Mouse (Mus musculus) heart, embryonic 15.5 days (tissue): Measurements from ENCODE around the gene Aqp3. TPM values are rescaled to one million over a fixed set of nuclear protein-coding genes. Genes with fewer than 3 reads are reported as not detected.

Source experiments
- ATAC-seq: fragments of 200-750 bp; cut with Nextera tagmentation; replicated peaks from 2 replicates; pipeline ENCODE4 v1.8.0; 2017; ENCODE audit warnings: low read depth, moderate TSS enrichment; ENCODE audit not compliant: insufficient number of reproducible peaks, insufficient read depth, low FRiP score
- H3K27ac ChIP-seq: fragments of 300-500 bp; sonication (generic); 2 replicates; pipeline ENCODE4 v1.5.1; 2015; ENCODE audit warnings: mild to moderate bottlenecking, inconsistent platforms
- H3K27me3 ChIP-seq: fragments of 300-500 bp; sonication (generic); 2 replicates; pipeline ENCODE4 v1.6.1; 2015; ENCODE audit warnings: inconsistent platforms
- H3K36me3 ChIP-seq: fragments of 300-500 bp; sonication (generic); 2 replicates; pipeline ENCODE4 v1.6.1; 2015; ENCODE audit warnings: mild to moderate bottlenecking, inconsistent platforms
- H3K4me1 ChIP-seq: fragments of 300-500 bp; sonication (generic); replicated peaks from 2 replicates; pipeline ENCODE4 v1.6.1; 2015; ENCODE audit warnings: inconsistent platforms
- H3K4me2 ChIP-seq: fragments of 300-500 bp; sonication (generic); 2 replicates; pipeline ENCODE4 v1.6.1; 2015; ENCODE audit warnings: inconsistent platforms, mild to moderate bottlenecking, moderate library complexity
- H3K4me3 ChIP-seq: fragments of 300-500 bp; sonication (generic); 2 replicates; pipeline ENCODE4 v1.5.1; 2015; ENCODE audit warnings: mild to moderate bottlenecking, inconsistent platforms
- H3K9ac ChIP-seq: fragments of 300-500 bp; sonication (generic); 2 replicates; pipeline ENCODE4 v1.6.1; 2015; ENCODE audit warnings: mild to moderate bottlenecking, inconsistent platforms
- H3K9me3 ChIP-seq: fragments of 300-500 bp; sonication (generic); replicated peaks from 2 replicates; pipeline ENCODE4 v1.6.1; 2016; ENCODE audit warnings: inconsistent platforms
- WGBS: fragments of 180-500 bp; shearing (Covaris S2); methylation state at CpG from one replicate; pipeline ENCODE4 v1.1.7; 2015; ENCODE audit warnings: mixed read lengths; 5-methylcytosine and 5-hydroxymethylcytosine counted together
- polyA plus RNA-seq: library from polyadenylated mRNA; unstranded; fragments of >200 nt; fragmentation: Nextera tagmentation; extraction: Ambion mirVana; gene quantifications from 2 replicates; pipeline ENCODE4 v1.2.1, GENCODE M21; 2015

The Aqp3 gene
- polyA plus RNA-seq, 1 experiment from 2014 or later = 0.49 TPM

DNA sequence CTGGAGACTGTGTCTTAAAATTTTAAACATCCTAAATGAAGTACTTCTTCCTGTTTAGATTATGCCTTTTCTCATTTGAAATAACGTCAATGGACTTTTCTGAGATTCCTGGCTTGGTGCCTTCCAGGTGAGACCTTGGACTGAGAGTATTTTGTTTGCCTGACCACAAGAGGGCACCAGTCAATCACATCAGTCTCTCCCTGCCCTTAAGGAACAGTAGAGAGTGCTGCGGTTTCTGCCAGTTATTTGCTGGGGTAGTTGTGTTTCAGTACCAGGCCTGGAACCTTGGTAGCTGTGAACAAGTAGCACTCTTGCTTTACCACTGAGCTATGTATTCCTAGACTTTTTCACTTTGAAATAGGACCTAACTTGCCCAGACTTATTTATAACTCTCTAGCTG, 31.4 kb upstream of the Aqp3 start:
- Histone ChIP-seq H3K9ac (no peak overlapping the region), H3K9me3 (no peaks in the 10 kb centered on the region), H3K27me3 (no peaks in the 10 kb centered on the region), H3K27ac (no peak overlapping the region), H3K36me3 (no peaks in the 10 kb centered on the region), H3K4me2 (no peak overlapping the region), H3K4me3 (no peak overlapping the region), H3K4me1 (peaks cover 2% of the 10 kb centered on the region)
- 2% methylated on average over 2 of the region's 2 CpGs for WGBS
- ATAC-seq = peak; percentile 64; the same call in 1 of the 2 replicates

DNA sequence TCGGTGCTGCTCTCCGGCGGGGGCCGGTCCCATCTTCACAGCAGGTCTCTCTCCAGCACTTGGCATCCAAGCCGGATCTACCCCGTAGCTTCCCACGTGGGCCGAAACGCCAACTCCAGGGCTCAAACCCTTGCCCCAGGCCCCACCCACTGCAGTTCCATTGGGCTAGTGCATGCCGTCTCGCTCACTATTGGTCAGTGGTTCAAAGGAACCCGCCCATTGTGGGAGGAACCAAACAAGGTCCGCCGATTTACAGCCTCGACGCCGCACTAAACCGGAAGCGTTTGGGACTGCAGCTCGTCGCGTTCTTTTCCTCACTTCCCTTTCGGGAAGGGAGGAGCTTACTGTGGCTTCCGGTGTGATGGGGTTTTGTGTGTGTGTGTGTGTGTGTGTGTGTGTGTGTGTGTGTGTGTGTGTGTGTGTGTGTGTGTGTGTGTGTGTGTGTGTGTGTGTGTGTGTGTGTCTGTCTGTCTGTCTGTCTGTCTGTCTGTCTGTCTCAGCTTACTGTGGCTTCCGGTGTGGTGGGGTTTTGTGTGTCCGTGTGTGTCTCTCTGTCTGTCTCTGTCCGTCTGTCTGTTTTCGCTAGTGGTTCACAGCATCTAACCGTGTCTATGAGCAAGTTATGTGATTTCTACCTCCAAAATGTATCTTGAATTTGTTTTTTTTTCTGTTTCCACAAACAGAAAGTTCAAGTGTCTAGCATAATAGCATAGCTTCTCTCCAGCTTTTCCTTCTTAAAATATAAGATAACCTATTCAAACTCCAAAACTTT, 26.4 kb upstream of the Aqp3 start, which contains the start of gene Nol6:
Gene Nol6, minus strand, starts transcription at position 276 of the 772 bp plus-strand sequence.
- H3K4me2 ChIP-seq = peak within 1 kb of the TSS; percentile 89
- H3K4me1 ChIP-seq = peaks cover 10% of the 10 kb centered on the region
- WGBS = 3% methylated on average over 29 of the region's 29 CpGs
- H3K4me3 ChIP-seq = peak within 1 kb of the TSS; percentile 79
- peak; percentile 100 for ATAC-seq
- peak within 1 kb of the TSS; percentile 55 for H3K27ac ChIP-seq
- peak within 1 kb of the TSS; percentile 72 for H3K9ac ChIP-seq
- H3K36me3 ChIP-seq = peaks cover 29% of the 10 kb centered on the region
- H3K27me3 ChIP-seq = no peaks in the 10 kb centered on the region
- H3K9me3 ChIP-seq = no peaks in the 10 kb centered on the region

DNA sequence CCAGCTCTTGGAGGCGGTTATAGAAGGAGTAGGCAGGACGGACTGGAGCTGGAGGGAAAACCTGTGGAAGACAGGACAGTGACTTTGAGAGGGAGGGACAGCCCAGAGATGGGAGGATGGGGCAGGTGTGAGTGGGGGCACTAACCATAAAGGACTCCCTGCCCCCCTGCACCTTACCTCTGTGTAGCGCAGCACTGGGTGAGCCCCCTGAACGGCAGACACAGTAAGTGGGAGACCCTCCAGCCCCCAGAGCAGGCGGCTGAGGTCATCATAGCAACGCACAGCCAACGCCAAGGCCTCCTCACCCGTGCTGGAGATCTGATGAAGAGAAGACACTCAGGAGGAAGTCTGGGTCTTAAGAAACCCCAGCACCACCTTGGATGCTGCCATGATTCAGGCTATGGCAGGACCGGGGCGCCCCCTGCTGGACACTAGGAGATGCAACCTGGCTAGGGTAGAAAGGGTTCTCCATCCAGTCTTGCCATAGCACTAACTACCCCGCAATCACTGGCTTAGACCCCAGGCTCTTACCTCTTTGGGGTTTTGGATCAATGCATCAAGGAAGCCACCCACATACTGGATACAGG, 20.8 kb upstream of the Aqp3 start:
- WGBS = 70% methylated on average over 11 of the region's 11 CpGs
- H3K36me3 ChIP-seq = peaks cover 79% of the 10 kb centered on the region

DNA sequence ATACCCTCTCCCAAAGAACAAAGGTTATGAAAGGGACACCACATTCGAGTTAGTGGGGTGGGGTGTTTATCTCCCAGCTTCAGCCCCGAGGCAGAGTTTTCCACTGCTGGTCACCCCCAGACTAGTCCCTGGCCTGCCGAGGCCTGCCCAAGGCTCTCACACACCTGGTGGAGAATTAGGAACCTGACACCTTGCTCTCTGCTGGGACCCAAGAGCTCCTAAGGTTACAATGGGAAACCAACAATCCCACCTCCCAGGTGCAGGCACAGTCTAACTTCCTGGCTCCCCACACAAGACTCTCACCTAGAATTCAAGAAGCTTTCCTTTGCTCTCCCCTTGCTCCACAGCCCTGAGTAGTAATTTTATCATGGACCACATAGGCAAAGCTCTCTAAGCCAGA, 18.8 kb upstream of the Aqp3 start:
- H3K4me1 ChIP-seq = no peaks in the 10 kb centered on the region
- no peak overlapping the region for H3K4me3 ChIP-seq
- no peak overlapping the region for H3K4me2 ChIP-seq
- H3K36me3 ChIP-seq = peaks cover 75% of the 10 kb centered on the region
- WGBS = 79% methylated on average over 3 of the region's 3 CpGs
- no peaks in the 10 kb centered on the region for H3K27me3 ChIP-seq
- H3K9me3 ChIP-seq = no peaks in the 10 kb centered on the region
- no peak for ATAC-seq
- H3K27ac ChIP-seq = no peak overlapping the region
- H3K9ac ChIP-seq = no peak overlapping the region

More for the DNA sequence above, 20.8 kb upstream of the Aqp3 start:
- Histone ChIP-seq H3K9ac (no peak overlapping the region), H3K9me3 (no peaks in the 10 kb centered on the region), H3K4me2 (no peak overlapping the region), H3K4me3 (no peak overlapping the region), H3K4me1 (peaks cover 8% of the 10 kb centered on the region), H3K27ac (no peak overlapping the region), H3K27me3 (no peaks in the 10 kb centered on the region)
- 0 out of 2 replicates have a peak, but pooled peaks have one; percentile 3 for ATAC-seq

DNA sequence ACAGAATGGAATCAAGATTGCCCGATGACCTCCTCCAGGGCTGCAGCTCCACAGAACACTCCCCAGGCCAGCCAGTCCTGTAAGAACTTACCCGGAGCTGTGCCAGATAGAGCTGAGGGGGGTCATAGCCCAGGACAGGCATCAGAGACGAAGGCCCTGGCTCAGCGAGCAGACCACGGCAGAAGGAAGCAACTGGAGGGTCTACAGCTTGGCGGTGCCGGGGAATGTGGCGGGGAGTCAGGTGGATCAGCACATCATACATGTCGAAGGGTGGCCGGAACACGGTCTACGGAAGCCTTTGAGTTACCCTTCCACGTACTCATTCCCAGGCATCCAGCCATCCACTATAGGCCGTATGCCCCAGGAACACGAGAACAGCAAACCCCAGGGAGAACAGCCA, 17.8 kb upstream of the Aqp3 start:
- Histone ChIP-seq H3K9me3 (no peaks in the 10 kb centered on the region), H3K27me3 (no peaks in the 10 kb centered on the region), H3K4me1 (no peaks in the 10 kb centered on the region), H3K27ac (no peak overlapping the region), H3K4me2 (no peak overlapping the region), H3K36me3 (peaks cover 66% of the 10 kb centered on the region), H3K9ac (no peak overlapping the region), H3K4me3 (no peak overlapping the region)
- WGBS = 92% methylated on average over 15 of the region's 15 CpGs
- no peak for ATAC-seq

DNA sequence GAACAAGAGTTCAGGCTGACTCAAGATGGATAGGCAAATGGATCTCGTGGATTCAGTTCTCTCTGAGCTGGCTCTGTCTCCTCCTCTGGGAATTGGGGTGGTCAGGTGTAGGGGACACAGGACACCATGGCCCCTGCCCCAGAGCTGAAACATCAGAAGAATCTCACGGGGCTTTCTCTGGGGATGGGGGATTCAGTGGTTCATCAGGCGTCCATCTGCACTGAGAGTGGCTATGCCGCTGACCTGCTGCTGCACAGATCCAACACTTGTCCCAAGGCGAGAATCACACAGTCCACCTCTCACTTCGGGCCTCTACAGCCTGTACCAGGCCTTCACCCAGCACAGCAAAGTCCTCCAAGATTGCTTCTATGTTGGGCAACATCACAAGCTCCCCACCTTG, 17.1 kb upstream of the Aqp3 start:
- no peak overlapping the region for H3K4me3 ChIP-seq
- H3K36me3 ChIP-seq = peaks cover 59% of the 10 kb centered on the region
- ATAC-seq = no peak
- no peak overlapping the region for H3K9ac ChIP-seq
- H3K9me3 ChIP-seq = no peaks in the 10 kb centered on the region
- H3K27ac ChIP-seq = no peak overlapping the region
- WGBS = 87% methylated on average over 6 of the region's 6 CpGs
- H3K27me3 ChIP-seq = no peaks in the 10 kb centered on the region
- H3K4me2 ChIP-seq = no peak overlapping the region
- no peaks in the 10 kb centered on the region for H3K4me1 ChIP-seq

DNA sequence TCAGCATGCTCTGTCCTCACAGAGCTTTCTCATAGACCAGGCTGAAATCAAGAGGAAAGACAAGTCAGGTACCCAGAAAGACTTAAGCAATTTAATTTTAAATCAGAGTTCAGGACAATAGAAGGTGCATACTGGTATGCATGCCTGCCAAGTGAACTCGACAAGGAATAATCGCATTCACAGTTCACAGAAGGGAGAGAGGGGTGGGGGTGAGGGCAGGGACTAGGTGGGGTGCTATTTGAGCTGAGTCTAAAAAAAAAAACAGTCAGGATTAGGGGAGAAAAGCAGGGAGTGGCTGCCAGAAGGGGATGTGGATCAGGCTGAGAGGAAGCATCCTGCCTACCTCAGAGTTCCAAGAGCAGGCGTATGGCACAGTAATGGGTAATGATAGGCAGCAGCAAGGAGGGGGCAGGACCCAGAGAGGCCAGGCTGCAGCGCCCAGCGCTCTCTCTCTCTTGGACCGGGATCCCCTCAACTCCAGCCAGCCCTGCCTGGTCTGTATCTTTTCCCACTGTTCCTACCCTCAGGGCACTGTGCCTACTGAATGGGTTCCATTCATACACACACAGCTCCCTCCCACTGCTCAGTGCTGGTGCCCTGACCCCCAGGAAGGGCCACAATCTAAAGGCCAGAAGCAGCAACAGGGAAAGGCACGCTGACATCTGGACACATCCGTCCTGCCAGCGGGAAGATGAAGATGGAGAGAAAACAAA, 16.5 kb upstream of the Aqp3 start:
- no peak for ATAC-seq
- no peak overlapping the region for H3K4me2 ChIP-seq
- H3K4me3 ChIP-seq = no peak overlapping the region
- no peak overlapping the region for H3K9ac ChIP-seq
- H3K9me3 ChIP-seq = no peaks in the 10 kb centered on the region
- H3K36me3 ChIP-seq = peaks cover 53% of the 10 kb centered on the region
- no peak overlapping the region for H3K27ac ChIP-seq
- no peaks in the 10 kb centered on the region for H3K4me1 ChIP-seq
- no peaks in the 10 kb centered on the region for H3K27me3 ChIP-seq
- WGBS = 86% methylated on average over 9 of the region's 9 CpGs

DNA sequence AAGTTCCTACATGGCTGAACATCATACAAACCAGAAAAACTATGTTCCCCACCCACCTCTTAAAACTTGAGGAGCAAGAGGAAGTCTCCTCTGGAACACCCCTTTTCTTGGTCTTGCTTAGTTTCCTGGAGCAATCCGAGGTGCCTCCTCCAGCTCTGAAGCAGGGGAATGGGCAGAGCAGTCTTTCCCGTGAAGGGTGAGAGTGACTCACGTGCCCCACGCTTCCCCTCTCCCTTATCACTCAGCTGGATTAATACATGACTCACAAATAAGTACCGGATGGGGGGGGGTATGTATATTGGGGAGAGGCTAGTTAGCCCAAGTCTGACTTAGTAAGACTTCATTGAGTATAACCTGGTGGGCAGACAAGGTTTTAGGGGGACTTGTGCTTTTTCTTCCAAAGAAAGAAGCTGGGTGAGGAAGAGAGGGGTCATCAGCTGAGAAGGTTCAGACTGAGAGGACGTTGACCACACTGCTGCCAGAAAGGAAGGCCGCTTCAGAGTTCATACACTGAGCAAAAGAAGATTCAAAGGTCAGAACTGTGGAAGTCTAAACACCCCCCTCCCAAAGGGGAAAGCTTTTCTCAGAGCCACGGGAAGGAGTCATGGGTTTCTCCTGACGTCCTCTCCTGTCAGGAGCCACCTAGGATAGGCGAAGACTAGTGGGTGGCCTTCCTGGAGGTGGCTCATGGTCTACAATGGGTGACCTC, 10.9 kb upstream of the Aqp3 start:
- no peak overlapping the region for H3K4me2 ChIP-seq
- H3K36me3 ChIP-seq = 0 out of 2 replicates have a peak, but pooled peaks cover 3% of the 10 kb centered on the region
- ATAC-seq = no peak
- H3K9ac ChIP-seq = no peak overlapping the region
- 62% methylated on average over 10 of the region's 10 CpGs for WGBS
- no peaks in the 10 kb centered on the region for H3K27me3 ChIP-seq
- H3K27ac ChIP-seq = no peak overlapping the region
- no peak overlapping the region for H3K4me3 ChIP-seq
- no peaks in the 10 kb centered on the region for H3K4me1 ChIP-seq
- H3K9me3 ChIP-seq = no peaks in the 10 kb centered on the region

DNA sequence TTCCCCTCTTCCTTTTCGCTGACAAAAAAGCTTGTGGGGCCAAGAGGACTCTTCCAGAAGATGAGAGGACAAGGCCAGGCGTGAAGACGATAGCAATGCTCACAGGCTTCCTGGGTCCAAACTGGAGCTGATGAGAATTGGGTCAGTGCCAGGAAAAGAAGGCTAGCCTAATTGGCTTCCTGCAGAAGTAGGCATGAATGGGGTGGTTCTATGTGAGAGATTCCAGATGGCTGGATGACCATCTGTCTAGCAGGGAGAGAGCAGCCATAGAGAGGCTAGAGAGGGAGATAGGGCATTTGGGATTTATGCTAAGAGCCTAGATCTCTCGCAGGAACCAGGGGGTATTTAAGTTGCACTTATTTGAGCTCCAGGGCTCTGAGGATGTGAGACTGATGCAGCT, 9.5 kb upstream of the Aqp3 start:
- no peak for ATAC-seq
- H3K4me1 ChIP-seq = no peaks in the 10 kb centered on the region
- no peak overlapping the region for H3K9ac ChIP-seq
- H3K4me3 ChIP-seq = no peak overlapping the region
- no peaks in the 10 kb centered on the region for H3K9me3 ChIP-seq
- H3K27me3 ChIP-seq = no peaks in the 10 kb centered on the region
- H3K27ac ChIP-seq = no peak overlapping the region
- 49% methylated on average over 4 of the region's 4 CpGs for WGBS
- H3K4me2 ChIP-seq = no peak overlapping the region
- no peaks in the 10 kb centered on the region for H3K36me3 ChIP-seq

DNA sequence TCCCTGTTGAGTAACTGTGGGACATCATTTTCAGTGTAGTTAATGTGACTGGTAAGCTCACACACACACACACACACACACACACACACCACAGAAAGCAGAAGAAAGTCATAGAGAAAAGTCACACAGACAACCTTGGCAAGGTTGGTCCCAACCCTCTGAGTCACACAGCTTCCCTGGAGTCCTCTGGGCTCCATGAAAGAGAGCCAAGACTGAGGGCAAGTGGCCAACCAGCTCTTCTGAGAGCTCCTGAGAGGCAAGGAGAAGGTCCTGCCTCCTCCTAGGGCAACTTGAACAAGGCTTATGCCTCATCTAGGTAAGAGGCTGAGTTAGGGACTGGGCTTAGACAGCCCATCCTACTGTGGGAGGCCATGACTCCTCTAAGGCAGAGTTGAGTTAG, 4.9 kb upstream of the Aqp3 start:
- ATAC-seq = no peak

DNA sequence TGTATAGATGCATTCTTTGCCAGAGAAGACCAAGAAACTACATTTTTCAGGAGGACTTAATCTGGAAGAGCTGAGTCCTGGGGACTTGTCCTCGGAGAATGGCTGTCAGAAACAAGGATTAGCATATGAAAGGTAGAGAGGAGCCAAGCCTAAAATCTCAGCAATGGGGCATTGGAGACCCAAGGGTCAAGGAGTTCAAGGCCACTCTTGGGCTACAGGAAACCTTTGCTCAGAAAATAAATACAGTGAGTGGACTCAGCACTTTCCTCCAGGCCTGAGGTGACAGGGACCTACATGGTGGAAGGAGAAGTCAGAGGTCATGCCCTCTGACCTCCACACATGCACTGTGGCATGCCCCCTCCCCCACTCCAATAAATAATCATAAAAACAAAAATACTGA, 3.0 kb upstream of the Aqp3 start:
- WGBS = 65% methylated on average over 1 of the region's 1 CpGs
- H3K4me2 ChIP-seq = no peak overlapping the region
- no peak overlapping the region for H3K9ac ChIP-seq
- no peak overlapping the region for H3K27ac ChIP-seq
- H3K27me3 ChIP-seq = peaks cover 20% of the 10 kb centered on the region
- H3K4me3 ChIP-seq = no peak overlapping the region
- peaks cover 28% of the 10 kb centered on the region for H3K4me1 ChIP-seq
- no peak for ATAC-seq
- no peaks in the 10 kb centered on the region for H3K36me3 ChIP-seq
- no peaks in the 10 kb centered on the region for H3K9me3 ChIP-seq

More for the DNA sequence above, 4.9 kb upstream of the Aqp3 start:
- Histone ChIP-seq H3K4me2 (no peak overlapping the region), H3K4me3 (no peak overlapping the region), H3K36me3 (no peaks in the 10 kb centered on the region), H3K9me3 (no peaks in the 10 kb centered on the region), H3K27me3 (peaks cover 9% of the 10 kb centered on the region), H3K4me1 (peaks cover 9% of the 10 kb centered on the region), H3K9ac (no peak overlapping the region), H3K27ac (no peak overlapping the region)
